Mouse (Mus musculus) ES-Bruce4 (cell line): ENCODE measurements around the gene Brix1. TPM values are rescaled to one million over a fixed set of nuclear protein-coding genes. Genes with fewer than 3 reads are reported as not detected.
A peak's percentile ranks its signal among the peaks of the same experiment; 100 is the strongest.

Experiments used
- H3K27ac ChIP-seq: 2 replicates; pipeline ENCODE4 v1.5.1; 2012; ENCODE audit warnings: low read length, inconsistent platforms; ENCODE audit not compliant: insufficient read depth
- H3K27me3 ChIP-seq: 2 replicates; pipeline ENCODE4 v1.6.1; 2012; ENCODE audit warnings: mild to moderate bottlenecking, low read length, inconsistent platforms; ENCODE audit not compliant: control insufficient read depth, poor library complexity, insufficient read depth, severe bottlenecking
- H3K36me3 ChIP-seq: 2 replicates; pipeline ENCODE4 v1.6.1; 2012; ENCODE audit warnings: inconsistent platforms, mild to moderate bottlenecking, low read length, moderate library complexity; ENCODE audit not compliant: control insufficient read depth, poor library complexity, insufficient read depth, severe bottlenecking
- H3K4me1 ChIP-seq: one replicate; pipeline ENCODE4 v1.8.1; 2011; ENCODE audit warnings: low read length; ENCODE audit not compliant: control insufficient read depth, insufficient read depth
- H3K4me3 ChIP-seq: 2 replicates; pipeline ENCODE4 v1.5.1; 2011; ENCODE audit warnings: low read depth, mild to moderate bottlenecking, low read length
- H3K9ac ChIP-seq: 2 replicates; pipeline ENCODE4 v1.6.1; 2012; ENCODE audit warnings: low read depth, mild to moderate bottlenecking, inconsistent platforms; ENCODE audit not compliant: poor library complexity, severe bottlenecking
- H3K9me3 ChIP-seq: replicated peaks from 2 replicates; pipeline ENCODE4 v1.6.1; 2012; ENCODE audit warnings: mild to moderate bottlenecking, low read length, inconsistent platforms; ENCODE audit not compliant: control insufficient read depth, poor library complexity, insufficient read depth, severe bottlenecking
- CTCF ChIP-seq: IDR thresholded peaks from one replicate; pipeline ENCODE4 v1.8.1; 2011; ENCODE audit warnings: low read depth, low read length
- EP300 ChIP-seq: IDR thresholded peaks from 2 replicates; pipeline ENCODE4 v1.6.1; 2011; ENCODE audit warnings: low read depth, low read length; ENCODE audit not compliant: insufficient read depth
- POLR2A ChIP-seq: IDR thresholded peaks from one replicate; pipeline ENCODE4 v1.8.1; 2011; ENCODE audit warnings: low read length; ENCODE audit not compliant: insufficient read depth
- polyA plus RNA-seq: library from polyadenylated mRNA; stranded (reverse); fragments of >200 nt; gene quantifications from 2 replicates; pipeline ENCODE4 v1.2.4, GENCODE M21; 2011; ENCODE audit warnings: low read depth; ENCODE audit not compliant: missing spikeins, insufficient read depth, insufficient read length

Brix1 gene
- polyA plus RNA-seq, 1 experiment, result 188 TPM

DNA sequence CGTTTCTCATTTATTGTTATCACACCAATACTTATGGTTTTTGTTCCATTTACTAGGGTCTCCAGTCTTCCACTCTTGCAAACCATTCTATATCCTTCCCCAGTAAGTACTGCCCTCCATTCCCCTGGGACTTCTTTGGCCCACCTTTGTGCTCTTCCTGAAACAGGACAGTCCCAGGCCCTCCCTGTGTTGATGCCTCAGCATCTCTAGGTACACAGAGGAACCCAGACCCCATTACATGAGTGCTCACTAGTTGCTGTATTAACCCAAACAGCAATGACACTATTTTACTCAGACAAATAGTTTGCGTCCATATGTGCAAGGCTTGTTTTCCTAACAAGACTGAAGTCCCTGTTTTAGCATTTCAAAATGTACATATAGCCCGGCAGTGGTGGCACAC, 17.0 kb downstream of the Brix1 start:
- TF ChIP-seq POLR2A (no peak), EP300 (no peak), CTCF (no peak)
- Histone ChIP-seq H3K4me3 (peak overlapping the region; percentile 48; the same call in 1 of the 2 replicates), H3K27ac (0 out of 2 replicates have a peak overlapping the region, but pooled peaks have one; percentile 22), H3K9ac (peak overlapping the region; percentile 99; the same call in 1 of the 2 replicates), H3K36me3 (peaks cover 6% of the 10 kb centered on the region; the same call in 1 of the 2 replicates), H3K9me3 (no peaks in the 10 kb centered on the region), H3K27me3 (no peaks in the 10 kb centered on the region), H3K4me1 (peaks cover 2% of the 10 kb centered on the region)

DNA sequence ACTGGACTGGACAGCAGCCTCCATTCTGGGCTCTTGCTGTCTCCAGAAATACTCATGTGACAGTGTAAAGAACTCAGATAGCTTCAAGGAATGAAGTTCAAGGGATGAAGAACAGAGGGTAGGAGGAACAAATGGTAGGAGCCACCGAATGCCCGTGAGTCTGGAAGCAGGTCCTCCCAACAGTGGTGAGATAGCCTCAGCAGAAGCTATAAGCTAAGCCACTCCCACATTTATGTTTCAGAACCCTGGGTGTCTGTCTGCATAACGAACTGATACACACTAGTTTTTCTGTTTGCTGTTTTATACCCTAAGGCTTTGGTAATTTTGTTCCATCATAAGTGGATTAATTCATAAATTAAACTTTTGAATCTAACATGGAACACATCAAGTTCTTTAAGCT, 21.1 kb downstream of the Brix1 start:
- TF ChIP-seq EP300 (no peak), POLR2A (no peak), CTCF (no peak)
- H3K4me1 ChIP-seq, result peaks cover 2% of the 10 kb centered on the region
- H3K27me3 ChIP-seq, result no peaks in the 10 kb centered on the region
- no peak overlapping the region for H3K4me3 ChIP-seq
- H3K9ac ChIP-seq, result no peak overlapping the region
- peaks cover 6% of the 10 kb centered on the region; the same call in 1 of the 2 replicates for H3K9me3 ChIP-seq
- H3K36me3 ChIP-seq, result peaks cover 39% of the 10 kb centered on the region
- no peak overlapping the region for H3K27ac ChIP-seq

DNA sequence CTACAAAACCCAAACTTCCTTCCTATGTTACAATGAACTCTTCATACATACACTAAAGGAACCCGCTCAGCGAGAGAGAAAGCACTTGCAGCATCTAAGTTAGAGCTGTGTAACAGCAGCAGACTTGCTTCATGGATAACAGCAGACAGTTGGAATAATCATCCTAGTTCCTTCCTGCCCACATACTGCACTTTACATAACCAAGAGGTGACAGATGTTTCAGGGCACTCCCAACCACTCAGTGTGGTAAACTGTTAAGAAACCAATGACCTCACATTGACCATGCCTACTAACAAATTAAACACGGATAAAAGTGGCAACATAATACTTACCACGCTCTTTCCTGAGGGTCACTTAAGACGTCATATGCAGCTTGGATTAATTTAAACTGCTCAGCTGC, 22.2 kb downstream of the Brix1 start:
- Histone ChIP-seq H3K27me3 (no peaks in the 10 kb centered on the region), H3K4me3 (no peak overlapping the region), H3K9ac (no peak overlapping the region), H3K9me3 (peaks cover 6% of the 10 kb centered on the region; the same call in 1 of the 2 replicates), H3K27ac (0 out of 2 replicates have a peak overlapping the region, but pooled peaks have one; percentile 32), H3K4me1 (no peaks in the 10 kb centered on the region), H3K36me3 (peaks cover 47% of the 10 kb centered on the region)
- TF ChIP-seq CTCF (no peak), POLR2A (no peak), EP300 (no peak)

DNA sequence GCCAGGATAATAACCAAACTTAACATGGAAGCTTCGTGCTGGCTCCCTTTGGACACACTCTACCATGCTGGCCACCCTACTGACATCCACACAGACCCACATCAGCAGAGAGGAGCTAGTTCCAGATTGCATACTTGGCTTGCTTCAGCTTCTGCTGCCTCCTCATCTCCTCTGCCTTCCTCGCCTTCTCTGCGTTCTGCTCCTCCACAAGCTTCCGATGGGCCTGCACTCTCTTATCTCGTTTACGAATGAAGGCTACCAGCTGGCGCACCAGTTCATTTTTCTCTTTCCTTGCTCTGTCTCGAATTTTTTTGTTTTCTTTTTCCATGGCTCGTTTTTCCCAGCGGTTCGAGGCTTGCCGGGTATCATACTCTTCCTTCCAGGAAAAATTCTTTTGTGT, 24.8 kb downstream of the Brix1 start:
- peaks cover 57% of the 10 kb centered on the region for H3K36me3 ChIP-seq
- no peaks in the 10 kb centered on the region for H3K27me3 ChIP-seq

DNA sequence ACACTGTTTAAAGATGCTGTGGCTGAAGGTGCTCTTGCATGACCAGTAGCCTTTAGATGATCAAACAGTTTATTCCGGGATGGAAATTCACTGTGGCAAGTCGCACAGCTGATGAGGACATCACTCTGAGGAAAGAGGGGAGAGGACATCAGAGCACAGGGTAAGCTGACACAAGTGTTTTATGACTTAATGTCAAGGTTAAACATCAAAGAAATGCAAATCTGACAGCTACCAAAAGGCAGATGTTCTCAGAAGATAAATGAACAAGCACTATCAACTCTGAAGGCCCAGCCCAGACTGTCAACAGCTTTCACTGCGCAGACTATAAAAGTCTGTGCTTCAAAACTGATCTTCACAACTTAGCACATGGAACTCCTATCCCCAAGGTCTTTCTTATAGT, 38.6 kb downstream of the Brix1 start:
- H3K36me3 ChIP-seq, result peaks cover 51% of the 10 kb centered on the region
- H3K27me3 ChIP-seq, result no peaks in the 10 kb centered on the region
- H3K4me1 ChIP-seq, result no peaks in the 10 kb centered on the region
- H3K9ac ChIP-seq, result no peak overlapping the region
- H3K27ac ChIP-seq, result no peak overlapping the region
- TF ChIP-seq POLR2A (no peak), CTCF (no peak), EP300 (no peak)
- no peak overlapping the region for H3K4me3 ChIP-seq
- no peaks in the 10 kb centered on the region for H3K9me3 ChIP-seq

More for the DNA sequence above, 24.8 kb downstream of the Brix1 start:
- H3K9me3 ChIP-seq, result peaks cover 6% of the 10 kb centered on the region; the same call in 1 of the 2 replicates
- H3K9ac ChIP-seq, result no peak overlapping the region
- TF ChIP-seq POLR2A, result no peak
- TF ChIP-seq EP300, result no peak
- H3K4me1 ChIP-seq, result no peaks in the 10 kb centered on the region
- no peak overlapping the region for H3K27ac ChIP-seq
- no peak overlapping the region for H3K4me3 ChIP-seq

DNA sequence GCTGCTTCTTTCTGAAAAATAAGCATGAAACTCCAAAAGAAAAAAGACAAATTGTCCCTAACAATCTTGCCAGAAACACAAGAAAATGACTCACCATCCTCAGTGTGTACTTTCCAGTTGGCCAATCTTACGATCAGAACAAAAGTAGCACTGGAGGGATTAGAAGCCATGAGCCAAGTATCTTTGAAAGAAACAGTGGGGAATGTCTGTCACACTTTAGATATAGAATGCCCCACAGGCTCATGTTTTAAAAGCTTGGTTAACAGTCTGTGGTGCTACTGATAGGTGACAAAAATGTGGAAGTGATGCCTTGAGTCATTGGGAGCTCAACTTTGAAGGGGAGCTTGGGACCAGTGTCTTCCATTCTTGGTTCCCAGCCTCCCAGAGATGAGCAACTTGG, 43.5 kb downstream of the Brix1 start:
- Histone ChIP-seq H3K4me3 (no peak overlapping the region), H3K27ac (no peak overlapping the region), H3K36me3 (peaks cover 41% of the 10 kb centered on the region), H3K9me3 (no peaks in the 10 kb centered on the region), H3K4me1 (no peaks in the 10 kb centered on the region), H3K27me3 (no peaks in the 10 kb centered on the region), H3K9ac (no peak overlapping the region)
- TF ChIP-seq POLR2A (no peak), CTCF (no peak), EP300 (no peak)
